Mouse (Mus musculus) spleen, postnatal 36 days (tissue): ENCODE measurements at regions not wholly inside any gene's neighbourhood (a gene's known extent, or its start where the extent isn't known, plus 50 kb on each side); places are given as distances from the start of the nearest gene placed in this dataset.
A peak's percentile ranks its signal among the peaks of the same experiment; 100 is the strongest.

Experiments used
- DNase-seq, 2 experiments: peaks; one replicate each; pipeline ENCODE4 v3.0.0; 2022; ENCODE audit warnings: low spot score in 2 of 2, mixed read lengths in 1 of 2

GRCm38 (mm10) chr1:90668787-90669186 is 66.0 kb downstream of the Cops8 start:
- DNase-seq: no peak

- no peak for DNase-seq
Observed at GRCm38 (mm10) chr1:90669237-90669636, 66.5 kb downstream of the Cops8 start.

DNA sequence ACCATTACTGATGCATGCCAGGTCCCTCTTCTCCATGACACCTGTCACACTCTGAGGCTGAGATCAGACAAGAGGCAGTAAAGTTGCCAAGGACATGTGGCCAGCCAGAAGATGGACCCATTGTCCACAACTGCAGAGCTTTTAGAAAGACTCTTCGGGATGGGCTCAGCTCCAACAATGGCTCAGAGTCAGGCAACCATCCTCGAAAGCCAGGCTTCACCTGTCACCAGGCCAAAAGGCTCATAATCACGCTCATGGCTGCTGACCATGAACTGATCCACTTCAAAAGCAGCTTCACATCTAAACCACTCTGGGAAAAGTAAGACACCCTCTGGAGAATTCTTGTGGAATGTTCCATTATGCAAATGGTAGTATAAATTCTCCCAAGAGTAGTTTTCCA is 67.6 kb downstream of the Cops8 start:
- no peak for DNase-seq

GRCm38 (mm10) chr1:90673751-90674150 is 71.0 kb downstream of the Cops8 start:
- DNase-seq: no peak

GRCm38 (mm10) chr1:90676192-90677006 is 73.6 kb downstream of the Cops8 start:
- DNase-seq: peak; percentile 2 to 3

DNA sequence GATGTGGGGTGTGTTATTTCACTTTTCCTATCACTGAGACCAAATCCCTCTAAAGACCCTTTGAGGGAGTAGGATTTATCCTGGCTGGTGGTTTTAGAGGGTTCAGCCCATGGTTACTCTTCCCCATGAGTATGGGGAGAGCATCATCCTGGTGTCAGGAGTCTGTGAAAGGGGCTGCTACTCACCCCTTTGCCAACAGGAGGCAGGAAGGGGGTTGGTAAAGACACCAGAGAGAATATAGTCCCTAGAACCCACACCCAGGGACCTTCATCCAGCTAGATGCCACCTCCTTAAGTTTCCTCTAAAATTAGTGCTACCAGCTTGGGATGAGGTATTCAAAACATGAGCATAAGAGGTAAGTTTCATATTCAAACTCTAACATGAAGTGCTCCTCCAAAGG is 74.4 kb downstream of the Cops8 start:
- no peak for DNase-seq

GRCm38 (mm10) chr1:90677651-90678201 is 74.9 kb downstream of the Cops8 start:
- no peak for DNase-seq

- no peak for DNase-seq
Observed at GRCm38 (mm10) chr1:90678416-90678815, 75.6 kb downstream of the Cops8 start.

DNA sequence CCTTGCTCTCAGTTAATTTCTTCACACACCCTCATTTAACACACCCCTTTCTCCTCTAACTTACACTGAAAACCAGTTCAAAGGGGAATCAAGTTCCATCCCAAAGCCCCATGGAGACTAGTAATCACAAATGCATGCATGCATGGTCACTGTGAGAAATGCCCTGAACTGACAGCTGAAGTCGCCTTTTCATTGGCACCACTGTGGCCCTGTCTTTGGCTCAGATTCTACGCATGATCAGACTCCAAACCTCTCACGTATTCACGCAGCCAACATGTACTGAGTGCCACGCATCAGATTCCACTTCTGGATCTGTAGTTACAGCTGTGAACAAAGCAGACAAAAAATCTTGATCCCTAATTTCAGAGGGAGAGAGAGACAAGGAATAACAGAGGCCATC is 85.3 kb downstream of the Cops8 start:
- no peak for DNase-seq

- no peak for DNase-seq
Observed at GRCm38 (mm10) chr1:90690591-90691116, 87.9 kb downstream of the Cops8 start.

DNA sequence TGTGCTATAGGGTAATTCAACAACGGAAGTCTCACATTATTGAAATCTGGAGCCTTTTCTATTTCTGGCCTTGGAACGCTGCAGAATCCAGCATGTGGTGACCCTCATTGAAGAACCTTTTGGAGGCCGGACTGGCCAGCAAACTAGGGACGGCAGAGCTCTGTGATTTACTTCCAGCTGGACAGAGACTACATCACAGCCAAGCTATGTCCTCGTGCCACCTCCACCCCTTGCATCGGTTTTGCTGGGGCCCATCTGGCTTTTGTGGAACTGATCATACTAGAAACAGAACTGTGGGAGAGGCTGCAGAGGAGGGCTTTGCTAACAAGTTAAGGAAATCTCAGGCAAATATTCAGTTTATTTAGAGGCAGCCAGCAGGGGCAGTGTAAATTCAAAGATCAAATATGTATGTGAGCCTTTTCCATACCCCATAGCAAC is 88.4 kb downstream of the Cops8 start:
- DNase-seq: no peak

DNA sequence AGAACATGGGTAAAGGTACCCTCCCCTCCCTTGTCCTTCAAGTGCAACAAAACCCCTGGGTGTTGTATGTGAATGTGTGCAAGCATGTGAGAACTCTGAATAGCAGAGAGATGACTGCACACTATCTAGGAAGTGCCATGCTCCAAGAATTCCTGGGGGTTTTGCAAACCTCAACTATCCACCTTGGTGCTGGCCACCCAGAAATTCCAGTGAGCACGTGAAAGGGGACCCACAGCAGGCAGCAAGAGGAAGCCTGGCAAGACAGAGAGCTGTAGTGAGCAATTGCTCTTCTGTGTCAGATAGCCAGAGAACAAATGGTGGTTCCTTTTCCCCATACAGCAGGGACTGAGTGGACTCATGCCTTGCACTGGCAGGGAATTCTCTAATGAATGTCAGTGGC is 90.1 kb downstream of the Cops8 start:
- DNase-seq: no peak

- DNase-seq: no peak
Observed at GRCm38 (mm10) chr1:90694761-90695160, 92.0 kb downstream of the Cops8 start.

DNA sequence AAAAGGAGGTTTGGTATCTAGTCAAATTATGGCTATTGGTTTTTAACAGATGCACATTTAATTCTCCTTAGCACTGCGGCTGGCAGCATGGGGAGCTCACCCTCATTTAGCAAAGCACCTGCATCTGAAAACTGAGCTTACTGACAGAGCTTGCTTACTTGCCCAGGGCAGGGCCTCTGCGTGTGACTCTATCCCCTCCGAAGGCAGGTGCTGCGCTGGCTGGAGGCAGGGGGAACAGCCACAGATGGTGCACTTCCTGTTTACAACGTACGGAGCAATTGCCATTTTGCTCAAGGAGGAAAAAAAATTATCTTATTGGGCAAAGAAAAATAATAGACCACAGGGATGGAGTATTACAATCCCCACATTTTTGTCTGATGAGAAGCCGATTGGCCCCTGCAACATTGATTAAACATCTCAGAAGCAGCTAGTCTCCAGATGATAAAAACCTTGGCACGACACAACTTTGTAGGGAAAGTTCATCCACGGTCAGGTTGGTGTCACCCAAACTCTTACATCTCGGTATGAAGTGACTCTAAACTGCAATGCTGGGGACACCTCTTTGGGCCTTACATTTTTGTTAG is 92.5 kb downstream of the Cops8 start:
- DNase-seq: no peak

- DNase-seq: no peak
Observed at GRCm38 (mm10) chr1:90696000-90696399, 93.2 kb downstream of the Cops8 start.

- DNase-seq: no peak
Observed at GRCm38 (mm10) chr1:90697056-90697596, 94.3 kb downstream of the Cops8 start.

DNA sequence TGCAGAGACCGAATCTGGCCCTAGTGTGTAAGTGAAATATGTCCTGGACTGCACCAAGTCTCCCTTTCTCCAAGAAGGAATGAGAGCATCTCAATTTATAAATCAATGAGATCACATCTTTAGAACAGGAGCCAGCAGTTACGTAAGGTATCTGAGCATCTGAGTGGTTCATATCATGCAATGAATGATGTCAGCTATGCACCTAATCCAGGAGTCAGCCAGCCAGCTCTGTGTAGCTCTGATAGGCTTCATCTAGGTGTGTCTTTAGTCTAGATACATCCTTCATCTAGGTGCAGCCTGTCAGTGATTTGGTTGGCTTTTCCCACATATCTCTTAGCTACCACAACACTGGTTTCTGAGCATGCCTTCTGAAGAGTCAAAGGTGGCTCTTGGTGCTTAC is 95.8 kb downstream of the Cops8 start:
- no peak for DNase-seq

DNA sequence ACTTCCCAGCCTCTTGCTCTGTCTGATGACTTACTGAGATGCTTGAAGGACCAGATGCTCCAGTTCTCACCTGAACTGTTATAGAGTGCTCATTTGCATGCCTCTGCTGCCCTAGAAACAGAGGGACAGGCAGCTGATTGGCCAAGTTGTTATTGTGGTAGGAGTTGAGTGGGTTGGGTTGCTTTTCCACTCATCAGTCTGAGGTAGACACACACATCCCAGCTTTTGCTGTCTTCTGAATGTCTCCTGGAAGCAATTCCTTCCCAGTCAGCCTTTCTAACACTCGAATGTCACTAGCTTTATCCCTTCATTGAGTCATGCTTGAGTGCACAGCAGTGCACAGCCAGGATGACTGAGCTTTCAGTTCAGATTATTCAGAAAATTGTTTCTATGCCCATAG is 99.0 kb downstream of the Cops8 start:
- DNase-seq: no peak

DNA sequence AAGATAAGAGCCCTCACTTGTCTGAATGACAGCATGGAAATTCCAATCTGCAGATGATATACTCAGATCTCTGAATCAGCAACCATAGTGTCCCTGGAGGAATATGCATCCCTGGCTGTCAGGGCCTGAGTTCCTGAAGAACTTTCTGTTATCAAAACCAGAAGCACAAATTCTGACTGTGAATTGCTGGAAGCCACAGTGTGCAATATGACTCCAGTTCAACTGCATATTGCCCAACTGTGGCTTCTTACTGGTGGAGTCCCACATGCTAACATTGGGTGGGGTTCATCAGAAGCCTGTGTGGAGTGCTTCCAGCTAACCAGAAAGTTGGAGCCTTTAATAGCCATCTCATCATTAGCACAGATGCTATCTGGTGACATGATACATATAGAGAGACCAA is 103.6 kb downstream of the Cops8 start:
- DNase-seq: no peak

GRCm38 (mm10) chr1:90709761-90710160 is 107.0 kb downstream of the Cops8 start:
- no peak for DNase-seq

GRCm38 (mm10) chr1:90710566-90710965 is 107.8 kb downstream of the Cops8 start:
- DNase-seq: no peak

GRCm38 (mm10) chr1:90711103-90711502 is 108.3 kb downstream of the Cops8 start:
- no peak for DNase-seq
